34 mouse cellular contexts compared by ENCODE assay signal in genomic region chr3:132837134-132837533, GRCm38 (mm10).
"Had no signal": no experiment of that assay in that cellular context is flagged by ENCODE, and none has a peak within 500 bp of the region (broad histone marks: within the 10 kb centered on the region; RNA-seq: fewer than 3 reads in every experiment).

No protein-coding gene starts in this region.

- H3K9ac ChIP-seq: heart, embryonic 12.5 days; heart, embryonic 13.5 days; heart, embryonic 15.5 days; hindbrain, embryonic 12.5 days; hindbrain, embryonic 13.5 days; hindbrain, embryonic 14.5 days; hindbrain, embryonic 15.5 days; intestine, embryonic 15.5 days; kidney, embryonic 15.5 days had no signal

- ATAC-seq: hindbrain, embryonic 16.5 days; hindbrain, postnatal 0 days; inflammation-experienced regulatory T-cells, adult 6 months; intestine, embryonic 15.5 days; intestine, embryonic 16.5 days; intestine, postnatal 0 days had no signal

- H3K9me3 ChIP-seq: heart, embryonic 12.5 days; heart, embryonic 13.5 days; heart, embryonic 15.5 days; hindbrain, embryonic 10.5 days; hindbrain, embryonic 12.5 days; hindbrain, embryonic 13.5 days; hindbrain, embryonic 15.5 days; intestine, embryonic 15.5 days; kidney, embryonic 15.5 days had no signal

- H3K4me1 ChIP-seq: hindbrain, embryonic 10.5 days; hindbrain, embryonic 12.5 days; hindbrain, embryonic 13.5 days; hindbrain, embryonic 15.5 days; intestine, embryonic 15.5 days; kidney, embryonic 15.5 days had no signal

- H3K27me3 ChIP-seq: heart, embryonic 12.5 days; heart, embryonic 13.5 days; heart, embryonic 15.5 days; hindbrain, embryonic 12.5 days; hindbrain, embryonic 13.5 days; hindbrain, embryonic 15.5 days; intestine, embryonic 15.5 days; kidney, embryonic 15.5 days had no signal

- H3K4me2 ChIP-seq: heart, embryonic 11.5 days; heart, embryonic 12.5 days; heart, embryonic 13.5 days; heart, embryonic 15.5 days; hindbrain, embryonic 12.5 days; hindbrain, embryonic 13.5 days; hindbrain, embryonic 14.5 days; hindbrain, embryonic 15.5 days; intestine, embryonic 15.5 days; kidney, embryonic 15.5 days had no signal

- DNase-seq: heart, postnatal 10 days; heart, postnatal 14 days; heart, postnatal 4 days; kidney, adult 11 months; kidney, adult 18-20 months; kidney, adult 2 months; kidney, adult 8-10 months; kidney, adult 9 months; kidney, postnatal 10 days; kidney, postnatal 14 days; kidney, postnatal 25 days; kidney, postnatal 36 days; kidney, postnatal 4 days; layer of hippocampus, adult 9-11 months; layer of hippocampus, postnatal 36 days had no signal

- H3K27ac ChIP-seq: heart, embryonic 13.5 days; heart, embryonic 15.5 days; hindbrain, embryonic 10.5 days; hindbrain, embryonic 12.5 days; hindbrain, embryonic 13.5 days; hindbrain, embryonic 14.5 days; hindbrain, embryonic 15.5 days; hindbrain, postnatal 0 days; intestine, embryonic 15.5 days; kidney, embryonic 15.5 days; kidney, postnatal 0 days; layer of hippocampus, adult 2 months; left cerebral cortex, adult 2 months had no signal

- H3K4me3 ChIP-seq: heart, embryonic 12.5 days; heart, embryonic 13.5 days; heart, embryonic 15.5 days; hindbrain, embryonic 10.5 days; hindbrain, embryonic 12.5 days; hindbrain, embryonic 13.5 days; hindbrain, embryonic 15.5 days; intestine, embryonic 15.5 days; kidney, embryonic 15.5 days; layer of hippocampus, adult 2 months; left cerebral cortex, adult 2 months had no signal
